Mouse (Mus musculus): Measurements from ENCODE around the gene Gm4924.

DNA sequence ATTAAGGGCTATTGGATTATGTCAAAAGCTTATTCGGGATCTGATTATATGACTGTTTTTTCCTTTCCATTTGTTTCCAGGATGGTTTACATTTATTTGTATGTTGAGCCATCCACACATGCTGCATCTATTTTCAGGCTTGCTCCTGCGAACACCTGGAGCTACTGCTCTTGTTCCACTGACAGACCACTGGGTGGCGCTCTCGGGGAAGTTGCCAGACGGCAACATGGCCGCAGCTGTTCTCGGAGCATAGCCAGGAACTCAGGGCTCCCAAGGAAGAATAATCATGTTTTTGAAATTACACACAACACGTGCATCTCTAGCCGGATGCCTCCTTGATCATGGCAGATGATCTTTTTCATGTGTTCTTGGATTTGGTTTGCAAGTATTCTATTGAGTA lies 7.9 kb downstream of the Gm4924 start:
- TF ChIP-seq POLR2A (IDR thresholded peaks at IDR 0.05; ENCODE audit: low read depth, low read length) (no peak), CTCF (conservative IDR thresholded peaks at IDR 0.05; ENCODE audit: insufficient read depth, insufficient read length, low read depth, low read length) (no peak)
